Mouse (Mus musculus) MEL (cell line): ENCODE results near the gene Ankrd40. TPM values are rescaled to one million over a fixed set of nuclear protein-coding genes. Genes with fewer than 3 reads are reported as not detected.

Experiments
- DNase-seq: peaks from one replicate; pipeline ENCODE4 v3.0.0; 2011; ENCODE audit warnings: low read depth, low spot score
- H3K27ac ChIP-seq: 2 replicates; pipeline ENCODE4 v1.5.1; 2012; ENCODE audit warnings: low read depth, mild to moderate bottlenecking, control low read depth, low read length, moderate library complexity; ENCODE audit not compliant: control insufficient read depth
- H3K27me3 ChIP-seq, 2 experiments: fragments of 150-350 bp in 1 of 2; sonication (generic) in 1 of 2; 2 replicates each; pipeline ENCODE4 v1.6.1; 2012; ENCODE audit warnings: low read length in 2 of 2, mild to moderate bottlenecking in 2 of 2, improper control_type of control experiment in 1 of 2, moderate library complexity in 1 of 2; ENCODE audit not compliant: insufficient read depth in 2 of 2, control insufficient read depth in 1 of 2
- H3K36me3 ChIP-seq, 2 experiments: 2 replicates each; pipeline ENCODE4 v1.6.1; 2012 to 2014; ENCODE audit warnings: low read length in 2 of 2, improper control_type of control experiment in 1 of 2, inconsistent platforms in 1 of 2, mild to moderate bottlenecking in 1 of 2; ENCODE audit not compliant: insufficient read depth in 2 of 2, control insufficient read depth in 1 of 2
- H3K4me1 ChIP-seq, 2 experiments: fragments of 150-350 bp in 1 of 2; sonication (generic) in 1 of 2; 2 replicates each; pipeline ENCODE4 v1.6.1; 2012; ENCODE audit warnings: low read length in 2 of 2, improper control_type of control experiment in 1 of 2, mild to moderate bottlenecking in 1 of 2; ENCODE audit not compliant: insufficient read depth in 2 of 2, control insufficient read depth in 1 of 2
- H3K4me3 ChIP-seq, 2 experiments: fragments of 150-350 bp in 1 of 2; sonication (generic) in 1 of 2; 2 replicates each; pipeline ENCODE4 v1.5.1; 2012; ENCODE audit warnings: low read depth in 2 of 2, low read length in 2 of 2, mild to moderate bottlenecking in 2 of 2, moderate library complexity in 2 of 2, control low read depth in 1 of 2, improper control_type of control experiment in 1 of 2; ENCODE audit not compliant: control insufficient read depth in 1 of 2, insufficient read depth in 1 of 2
- H3K79me2 ChIP-seq: 2 replicates; pipeline ENCODE4 v1.6.1; 2012; ENCODE audit warnings: mild to moderate bottlenecking, low read length, moderate library complexity; ENCODE audit not compliant: control insufficient read depth, poor library complexity, insufficient read depth
- H3K9ac ChIP-seq: 2 replicates; pipeline ENCODE4 v1.6.1; 2012; ENCODE audit warnings: low read depth, mild to moderate bottlenecking, control low read depth, low read length, moderate library complexity; ENCODE audit not compliant: control insufficient read depth, poor library complexity, severe bottlenecking
- H3K9me3 ChIP-seq: fragments of 150-350 bp; sonication (generic); replicated peaks from 2 replicates; pipeline ENCODE4 v1.6.1; 2012; ENCODE audit warnings: mild to moderate bottlenecking, low read length, improper control_type of control experiment, moderate library complexity; ENCODE audit not compliant: insufficient read depth
- BHLHE40 ChIP-seq: IDR thresholded peaks from 2 replicates; pipeline ENCODE4 v1.6.1; 2012; ENCODE audit warnings: low read depth, mild to moderate bottlenecking, inconsistent platforms, low read length, improper control_type of control experiment, borderline replicate concordance
- CHD1 ChIP-seq: IDR thresholded peaks from 2 replicates; pipeline ENCODE4 v1.6.1; 2012; ENCODE audit warnings: low read depth, mild to moderate bottlenecking, inconsistent platforms, low read length, improper control_type of control experiment
- CHD2 ChIP-seq: IDR thresholded peaks from 2 replicates; pipeline ENCODE4 v1.6.1; 2011; ENCODE audit warnings: low read length, improper control_type of control experiment
- CTCF ChIP-seq, 3 experiments: IDR thresholded peaks in 2 of 3; conservative IDR thresholded peaks in 1 of 3; 2 replicates each; pipeline ENCODE4 v1.5.1; 2011 to 2012; ENCODE audit warnings: low read length in 3 of 3, low read depth in 2 of 3, mild to moderate bottlenecking in 2 of 3, improper control_type of control experiment in 1 of 3, inconsistent platforms in 1 of 3, mixed read lengths in 1 of 3, moderate library complexity in 1 of 3; ENCODE audit not compliant: control insufficient read depth in 1 of 3, insufficient read depth in 1 of 3, poor library complexity in 1 of 3, severe bottlenecking in 1 of 3
- ELF1 ChIP-seq: IDR thresholded peaks from 2 replicates; pipeline ENCODE4 v1.6.1; 2014; ENCODE audit warnings: low read depth, mild to moderate bottlenecking, inconsistent platforms, low read length, improper control_type of control experiment, moderate library complexity
- EP300 ChIP-seq, 2 experiments: IDR thresholded peaks; 2 replicates each; pipeline ENCODE4 v1.6.1; 2011; ENCODE audit warnings: improper control_type of control experiment in 2 of 2, low read length in 2 of 2, low read depth in 1 of 2, mild to moderate bottlenecking in 1 of 2
- ETS1 ChIP-seq: IDR thresholded peaks from 2 replicates; pipeline ENCODE4 v1.6.1; 2012; ENCODE audit warnings: low read depth, mild to moderate bottlenecking, inconsistent platforms, low read length, improper control_type of control experiment, moderate library complexity
- GABPA ChIP-seq: IDR thresholded peaks from 2 replicates; pipeline ENCODE4 v1.6.1; 2012; ENCODE audit warnings: low read depth, mild to moderate bottlenecking, inconsistent platforms, low read length, improper control_type of control experiment, moderate library complexity
- MAX ChIP-seq: IDR thresholded peaks from 2 replicates; pipeline ENCODE4 v1.6.1; 2011; ENCODE audit warnings: low read length, improper control_type of control experiment
- MEF2A ChIP-seq: IDR thresholded peaks from 2 replicates; pipeline ENCODE4 v1.6.1; 2014; ENCODE audit warnings: low read depth, mild to moderate bottlenecking, inconsistent platforms, low read length, improper control_type of control experiment; ENCODE audit not compliant: poor library complexity, insufficient replicate concordance, severe bottlenecking; ENCODE audit errors: extremely low read depth
- MXI1 ChIP-seq: IDR thresholded peaks from 2 replicates; pipeline ENCODE4 v1.6.1; 2011; ENCODE audit warnings: mild to moderate bottlenecking, low read depth, low read length, improper control_type of control experiment
- MYC ChIP-seq: IDR thresholded peaks from 2 replicates; pipeline ENCODE4 v1.6.1; 2011; ENCODE audit warnings: low read depth, mild to moderate bottlenecking, low read length, improper control_type of control experiment, moderate library complexity
- NRF1 ChIP-seq: IDR thresholded peaks from 2 replicates; pipeline ENCODE4 v1.6.1; 2014; ENCODE audit warnings: low read depth, mild to moderate bottlenecking, inconsistent platforms, low read length, improper control_type of control experiment, moderate library complexity; ENCODE audit not compliant: poor library complexity, insufficient read depth, severe bottlenecking
- POLR2A ChIP-seq, 2 experiments: IDR thresholded peaks; 2 replicates each; pipeline ENCODE4 v1.6.1; 2011 to 2012; ENCODE audit warnings: low read length in 2 of 2, mild to moderate bottlenecking in 2 of 2, control low read depth in 1 of 2, improper control_type of control experiment in 1 of 2, low read depth in 1 of 2, moderate library complexity in 1 of 2; ENCODE audit not compliant: control insufficient read depth in 1 of 2, insufficient read depth in 1 of 2, poor library complexity in 1 of 2
- POLR2AphosphoS5 ChIP-seq: IDR thresholded peaks from 2 replicates; pipeline ENCODE4 v1.6.1; 2012; ENCODE audit warnings: low read depth, borderline replicate concordance, mild to moderate bottlenecking, inconsistent platforms, low read length, moderate library complexity, mixed read lengths
- RCOR1 ChIP-seq: IDR thresholded peaks from 2 replicates; pipeline ENCODE4 v1.6.1; 2012; ENCODE audit warnings: low read depth, mild to moderate bottlenecking, inconsistent platforms, low read length, improper control_type of control experiment
- SIN3A ChIP-seq: IDR thresholded peaks from 2 replicates; pipeline ENCODE4 v1.6.1; 2012; ENCODE audit warnings: low read length, improper control_type of control experiment, inconsistent platforms
- SMC3 ChIP-seq: IDR thresholded peaks from 2 replicates; pipeline ENCODE4 v1.6.1; 2011; ENCODE audit warnings: low read depth, low read length, improper control_type of control experiment
- TBP ChIP-seq: IDR thresholded peaks from 2 replicates; pipeline ENCODE4 v1.8.0; 2011; ENCODE audit warnings: low read depth, low read length, improper control_type of control experiment
- TCF12 ChIP-seq: IDR thresholded peaks from 2 replicates; pipeline ENCODE4 v1.6.1; 2014; ENCODE audit warnings: low read depth, mild to moderate bottlenecking, inconsistent platforms, low read length, improper control_type of control experiment, moderate library complexity
- UBTF ChIP-seq: IDR thresholded peaks from 2 replicates; pipeline ENCODE4 v1.6.1; 2012; ENCODE audit warnings: low read depth, mild to moderate bottlenecking, inconsistent platforms, low read length, improper control_type of control experiment, moderate library complexity, borderline replicate concordance; ENCODE audit not compliant: insufficient read depth
- USF2 ChIP-seq, 2 experiments: IDR thresholded peaks; 2 replicates each; pipeline ENCODE4 v1.6.1; 2011 to 2012; ENCODE audit warnings: improper control_type of control experiment in 2 of 2, low read length in 2 of 2, borderline replicate concordance in 1 of 2, inconsistent platforms in 1 of 2, low read depth in 1 of 2, mild to moderate bottlenecking in 1 of 2; ENCODE audit not compliant: insufficient read depth in 1 of 2
- ZC3H11A ChIP-seq: IDR thresholded peaks from 2 replicates; pipeline ENCODE4 v1.6.1; 2012; ENCODE audit warnings: low read depth, mild to moderate bottlenecking, inconsistent platforms, low read length, improper control_type of control experiment
- ZNF384 ChIP-seq: IDR thresholded peaks from 2 replicates; pipeline ENCODE4 v1.6.1; 2012; ENCODE audit warnings: low read depth, mild to moderate bottlenecking, inconsistent platforms, low read length, improper control_type of control experiment
- polyA plus RNA-seq, 2 experiments: library from polyadenylated mRNA; stranded (reverse) in 1 of 2; unstranded in 1 of 2; fragments of >175 nt in 1 of 2; fragments of >200 nt in 1 of 2; gene quantifications; 2 replicates each; pipeline versions ENCODE4 v1.2.1 to v1.2.4; 2012; ENCODE audit warnings: low replicate concordance in 2 of 2, low read depth in 1 of 2; ENCODE audit not compliant: insufficient read length in 2 of 2, insufficient read depth in 1 of 2, missing spikeins in 1 of 2
- total RNA-seq: library from RNA; depleted of rRNA; stranded (reverse); fragments of 300-350 nt; gene quantifications from 2 replicates; pipeline ENCODE4 v1.2.3, GENCODE M21; 2012

The Ankrd40 gene
- total and polyA plus RNA-seq, 3 experiments = 37.1 to 60.0 TPM; not detected in 1

DNA sequence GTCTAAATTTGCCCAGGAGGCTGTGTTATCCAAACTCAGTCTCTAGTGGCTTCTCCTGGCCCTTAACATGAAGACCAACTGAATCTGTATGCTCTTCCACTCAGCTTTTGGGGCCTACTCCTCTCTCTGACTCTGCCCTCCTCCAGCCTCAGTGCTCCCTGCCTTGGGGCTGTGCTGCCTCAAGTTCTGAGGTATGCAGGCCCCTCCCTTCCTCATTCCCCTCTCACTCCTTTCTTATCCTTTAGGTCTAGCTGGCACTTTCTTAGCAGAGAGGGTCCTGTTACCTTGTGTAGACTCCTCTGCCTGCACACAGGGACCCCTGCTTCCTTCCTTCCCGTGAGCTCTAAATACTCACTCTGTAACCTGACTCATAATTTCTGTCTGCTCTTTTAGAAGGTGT, 16.7 kb downstream of the Ankrd40 start:
- TF ChIP-seq POLR2A (IDR thresholded peaks at IDR 0.05; ENCODE audit: control insufficient read depth in 1 of 2, insufficient read depth in 1 of 2, low read depth in 1 of 2, low read length in 2 of 2, poor library complexity in 1 of 2) = no peak
- no peak for TF ChIP-seq TBP
- TF ChIP-seq MYC = no peak
- TF ChIP-seq ELF1 = no peak
- TF ChIP-seq MEF2A = no peak
- TF ChIP-seq CHD2 = no peak
- no peak for TF ChIP-seq ETS1
- TF ChIP-seq NRF1 = no peak
- TF ChIP-seq SIN3A = no peak
- TF ChIP-seq CHD1 = no peak
- TF ChIP-seq CTCF (IDR thresholded peaks at IDR 0.05 in 2 of 3, conservative IDR thresholded peaks at IDR 0.05 in 1 of 3; ENCODE audit: control insufficient read depth in 1 of 3, insufficient read depth in 1 of 3, low read depth in 2 of 3, low read length in 3 of 3, poor library complexity in 1 of 3, severe bottlenecking in 1 of 3) = no peak
- no peak for TF ChIP-seq ZNF384
- TF ChIP-seq ZC3H11A = no peak
- no peak for TF ChIP-seq USF2 (IDR thresholded peaks at IDR 0.05; ENCODE audit: borderline replicate concordance in 1 of 2, insufficient read depth in 1 of 2, low read depth in 1 of 2, low read length in 2 of 2)
- no peak for TF ChIP-seq BHLHE40
- no peak for TF ChIP-seq RCOR1
- no peak for TF ChIP-seq GABPA
- no peak for TF ChIP-seq MXI1
- TF ChIP-seq POLR2AphosphoS5 = no peak
- H3K4me1 ChIP-seq = peaks cover 0 to 5% of the 10 kb centered on the region in 2 experiments; a peak in 2 of 4 replicates
- no peak overlapping the region for H3K27ac ChIP-seq

DNA sequence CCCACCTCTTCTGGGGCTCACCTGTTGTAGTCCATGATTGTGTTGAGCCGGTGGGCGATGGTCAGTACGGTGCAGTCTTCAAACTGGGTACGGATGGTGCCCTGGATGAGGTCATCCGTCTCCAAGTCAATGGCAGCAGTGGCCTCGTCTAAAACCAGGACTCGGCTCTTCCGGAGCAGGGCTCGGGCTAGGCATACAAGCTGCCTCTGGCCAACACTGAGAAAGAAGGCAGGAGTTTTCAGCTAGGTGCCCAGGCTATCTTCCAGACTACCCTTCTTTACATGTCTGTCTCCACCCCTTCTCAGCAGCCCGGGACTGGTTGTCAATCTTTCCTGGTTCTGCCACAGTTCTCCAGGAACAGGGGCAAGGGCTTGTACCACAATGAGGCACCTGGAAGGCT, 18.1 kb downstream of the Ankrd40 start:
- Histone ChIP-seq H3K27me3 (no peaks in the 10 kb centered on the region; a peak in 1 of 4 replicates), H3K4me3 (no peak overlapping the region), H3K9me3 (no peaks in the 10 kb centered on the region), H3K27ac (no peak overlapping the region), H3K36me3 (peaks cover 0 to 12% of the 10 kb centered on the region in 2 experiments; a peak in 2 of 4 replicates), H3K79me2 (no peaks in the 10 kb centered on the region), H3K9ac (no peak overlapping the region), H3K4me1 (peaks cover 2 to 17% of the 10 kb centered on the region in 2 experiments)
- no peak for DNase-seq
- TF ChIP-seq SMC3 = no peak
- no peak for TF ChIP-seq ZNF384
- no peak for TF ChIP-seq TCF12
- TF ChIP-seq SIN3A = no peak
- TF ChIP-seq UBTF = no peak
- no peak for TF ChIP-seq BHLHE40
- no peak for TF ChIP-seq MAX
- no peak for TF ChIP-seq USF2 (IDR thresholded peaks at IDR 0.05; ENCODE audit: borderline replicate concordance in 1 of 2, insufficient read depth in 1 of 2, low read depth in 1 of 2, low read length in 2 of 2)
- no peak for TF ChIP-seq GABPA
- no peak for TF ChIP-seq POLR2AphosphoS5
- no peak for TF ChIP-seq TBP
- TF ChIP-seq EP300 (IDR thresholded peaks at IDR 0.05; ENCODE audit: low read depth in 1 of 2, low read length in 2 of 2) = no peak
- no peak for TF ChIP-seq MXI1
- no peak for TF ChIP-seq MEF2A

More for the DNA sequence above, 16.7 kb downstream of the Ankrd40 start:
- no peak overlapping the region for H3K4me3 ChIP-seq
- H3K79me2 ChIP-seq = no peaks in the 10 kb centered on the region
- no peak overlapping the region for H3K9ac ChIP-seq
- no peaks in the 10 kb centered on the region for H3K9me3 ChIP-seq
- no peaks in the 10 kb centered on the region; a peak in 1 of 4 replicates for H3K27me3 ChIP-seq
- DNase-seq = no peak
- H3K36me3 ChIP-seq = no peaks in the 10 kb centered on the region
